Mouse (Mus musculus): ENCODE measurements around the gene Sgms2.
A peak's percentile ranks its signal among the peaks of the same experiment; 100 is the strongest.

Gene Sgms2

GRCm38 (mm10) chr3:131302452-131303319 is 188.5 kb downstream of the Sgms2 start, which contains the start of gene Cyp2u1:
TSS of gene Cyp2u1 (minus strand) at chr3:131303227.
- DNase-seq: peak; percentile 90

- no peak for DNase-seq
These were observed 191.3 kb downstream of the Sgms2 start for GRCm38 (mm10) chr3:131299908-131300307.

- DNase-seq: no peak
These were observed 192.1 kb downstream of the Sgms2 start for GRCm38 (mm10) chr3:131299078-131299477.

- no peak for DNase-seq
These were observed 194.3 kb downstream of the Sgms2 start for GRCm38 (mm10) chr3:131296893-131297292.

GRCm38 (mm10) chr3:131295513-131296200 is 195.6 kb downstream of the Sgms2 start:
- DNase-seq: no peak

- no peak for DNase-seq
These were observed 196.7 kb downstream of the Sgms2 start for GRCm38 (mm10) chr3:131294503-131294902.

- DNase-seq: no peak
These were observed 198.3 kb downstream of the Sgms2 start for GRCm38 (mm10) chr3:131292959-131293358.

GRCm38 (mm10) chr3:131292349-131292748 is 198.9 kb downstream of the Sgms2 start:
- no peak for DNase-seq

- DNase-seq: no peak
These were observed 199.3 kb downstream of the Sgms2 start for GRCm38 (mm10) chr3:131291890-131292289.

GRCm38 (mm10) chr3:131274151-131274550 is 217.1 kb downstream of the Sgms2 start:
- no peak for DNase-seq

- DNase-seq: no peak
These were observed 218.7 kb downstream of the Sgms2 start for GRCm38 (mm10) chr3:131272374-131273100.

- peak; percentile 70 for DNase-seq
These were observed 219.4 kb downstream of the Sgms2 start, which contains the start of gene Hadh for GRCm38 (mm10) chr3:131271559-131272373. TSS of gene Hadh (minus strand) at chr3:131272101.

- no peak for DNase-seq
These were observed 220.1 kb downstream of the Sgms2 start for GRCm38 (mm10) chr3:131271157-131271556.

- no peak for DNase-seq
These were observed 220.8 kb downstream of the Sgms2 start for GRCm38 (mm10) chr3:131270381-131270780.

Data from cerebellum, adult 11 months (tissue).